Comparison of ENCODE assay signal across 9 mouse cellular contexts in genomic region chr7:112390252-112390936, GRCm38 (mm10). TPM values are rescaled to one million over a fixed set of nuclear protein-coding genes. Genes with fewer than 3 reads are reported as not detected.
DNase-seq lines count a peak whose midpoint lies in the region; ATAC-seq and TF ChIP-seq lines count a peak whose summit lies in the region.
"Had no signal": no experiment of that assay in that cellular context is flagged by ENCODE, and none has a peak within 500 bp of the region (broad histone marks: within the 10 kb centered on the region; RNA-seq: fewer than 3 reads in every experiment).

No protein-coding gene starts in this region.

- H3K4me3 ChIP-seq in liver, embryonic 11.5 days (ENCODE audit: low read depth, low read length) = no peak overlapping the region
- no peak overlapping the region for H3K4me3 ChIP-seq in forebrain, embryonic 15.5 days
- H3K4me3 ChIP-seq in liver, postnatal 0 days (ENCODE audit: low read depth, low read length) = no peak overlapping the region
- H3K4me3 ChIP-seq in olfactory bulb, adult 2 months (ENCODE audit: insufficient read depth, low read depth, low read length) = no peak overlapping the region

- peaks cover 8% of the 10 kb centered on the region; the same call in 1 of the 2 replicates for H3K4me1 ChIP-seq in liver, embryonic 11.5 days (replicated peaks; ENCODE audit: control insufficient read depth, insufficient read depth, low read length)
- H3K4me1 ChIP-seq in forebrain, embryonic 15.5 days = peaks cover 28% of the 10 kb centered on the region
- peaks cover 17% of the 10 kb centered on the region for H3K4me1 ChIP-seq in liver, postnatal 0 days (ENCODE audit: insufficient read depth)
- peaks cover 21% of the 10 kb centered on the region for H3K4me1 ChIP-seq in olfactory bulb, adult 2 months (ENCODE audit: control insufficient read depth, insufficient read depth, low read length)

- H3K9me3 ChIP-seq in liver, embryonic 11.5 days (ENCODE audit: control insufficient read depth, low read length) = no peaks in the 10 kb centered on the region
- no peaks in the 10 kb centered on the region for H3K9me3 ChIP-seq in forebrain, embryonic 15.5 days
- no peaks in the 10 kb centered on the region for H3K9me3 ChIP-seq in liver, postnatal 0 days (ENCODE audit: low read length)

- TF ChIP-seq CTCF in liver, postnatal 0 days (IDR thresholded peaks at IDR 0.05; ENCODE audit: low read depth) = no peak
- TF ChIP-seq CTCF in olfactory bulb, adult 2 months (IDR thresholded peaks at IDR 0.05; ENCODE audit: insufficient read depth, low read depth, low read length) = no peak

- no peak for TF ChIP-seq EP300 in liver, postnatal 0 days (IDR thresholded peaks at IDR 0.05; ENCODE audit: low read depth)

- H3K27me3 ChIP-seq in liver, embryonic 11.5 days (replicated peaks; ENCODE audit: control insufficient read depth, insufficient read depth, low read length) = no peaks in the 10 kb centered on the region; the same call in 1 of the 2 replicates
- no peaks in the 10 kb centered on the region for H3K27me3 ChIP-seq in forebrain, embryonic 15.5 days
- H3K27me3 ChIP-seq in liver, postnatal 0 days (ENCODE audit: insufficient read depth, low read length) = no peaks in the 10 kb centered on the region

- H3K9ac ChIP-seq in liver, embryonic 11.5 days (ENCODE audit: low read depth, low read length) = no peak overlapping the region
- H3K9ac ChIP-seq in forebrain, embryonic 15.5 days (replicated peaks) = no peak overlapping the region
- H3K9ac ChIP-seq in liver, postnatal 0 days (replicated peaks) = no peak overlapping the region

- TF ChIP-seq POLR2A in olfactory bulb, adult 2 months (IDR thresholded peaks at IDR 0.05; ENCODE audit: insufficient read depth, low read depth, low read length) = no peak

- H3K27ac ChIP-seq in liver, embryonic 11.5 days (ENCODE audit: low read depth, low read length) = peak overlapping the region; percentile 13; the same call in 1 of the 2 replicates
- H3K27ac ChIP-seq in forebrain, embryonic 15.5 days (replicated peaks) = peak overlapping the region; percentile 68
- peak overlapping the region; percentile 29; the same call in 1 of the 2 replicates for H3K27ac ChIP-seq in liver, postnatal 0 days (ENCODE audit: low read depth)
- peak overlapping the region; percentile 76 for H3K27ac ChIP-seq in olfactory bulb, adult 2 months (ENCODE audit: insufficient read depth, low read depth, low read length)

- H3K36me3 ChIP-seq in liver, embryonic 11.5 days (ENCODE audit: control insufficient read depth, insufficient read depth, low read length) = no peaks in the 10 kb centered on the region
- H3K36me3 ChIP-seq in forebrain, embryonic 15.5 days = no peaks in the 10 kb centered on the region
- no peaks in the 10 kb centered on the region for H3K36me3 ChIP-seq in liver, postnatal 0 days (replicated peaks; ENCODE audit: insufficient read depth, low read length)

- WGBS in liver, embryonic 11.5 days = 45% methylated on average over 11 of the region's 11 CpGs
- WGBS in forebrain, embryonic 15.5 days = 8% methylated on average over 11 of the region's 11 CpGs
- WGBS in liver, postnatal 0 days (ENCODE audit: insufficient replicate concordance) = 52% methylated on average over 11 of the region's 11 CpGs
- 11% methylated on average over 11 of the region's 11 CpGs for WGBS in olfactory bulb, adult 2 months

- no peak for DNase-seq in liver, embryonic 11.5 days (ENCODE audit: low spot score)
- no peak for DNase-seq in liver
- DNase-seq in liver, postnatal 0 days = no peak
- no peak for DNase-seq in layer of hippocampus, postnatal 36 days
- no peak for DNase-seq in testis, postnatal 14 days (ENCODE audit: low spot score)
- no peak for DNase-seq in urinary bladder, postnatal 10 days (ENCODE audit: low spot score)
- DNase-seq: cerebellum, postnatal 36 days had no signal

- H3K4me2 ChIP-seq in liver, embryonic 11.5 days = no peak overlapping the region
- H3K4me2 ChIP-seq in forebrain, embryonic 15.5 days (replicated peaks) = no peak overlapping the region
- no peak overlapping the region for H3K4me2 ChIP-seq in liver, postnatal 0 days (ENCODE audit: low read depth, low read length)

- no peak for ATAC-seq in liver, embryonic 11.5 days (replicated peaks; ENCODE audit: low FRiP score)
- peak; percentile 49; the same call in 1 of the 2 replicates for ATAC-seq in forebrain, embryonic 15.5 days (replicated peaks)
- no peak for ATAC-seq in liver, postnatal 0 days

RNA-seq across cellular contexts. Expression of gene Parva, which starts 36.9 kb away (rescaled TPM):
- polyA plus RNA-seq in liver, embryonic 11.5 days (2014; fragmentation: Nextera tagmentation; extraction: Ambion mirVana) = 24.3 and 28.8 TPM in 2 replicates
- 21.0 and 22.2 TPM in 2 replicates for polyA plus RNA-seq in forebrain, embryonic 15.5 days (2015; fragmentation: Nextera tagmentation; extraction: Ambion mirVana)
- polyA plus RNA-seq in liver, postnatal 0 days (2015; fragmentation: Nextera tagmentation; extraction: Ambion mirVana) = 8.0 and 8.6 TPM in 2 replicates
- polyA plus RNA-seq in olfactory bulb, adult 2 months (2012; ENCODE audit: insufficient read depth, insufficient read length, low replicate concordance, missing spikeins) = 269 TPM in 1 of 2 replicates, not detected in the other
- 10 to 100 TPM; 49.3 to 50.9 TPM for total RNA-seq in layer of hippocampus, postnatal 36 days (2021)

Comparison
In these comparisons a context has a peak if more than half of its experiments do, and no peak if none do; other contexts are left out.
1. H3K27ac ChIP-seq: peak in every context shown above with its lines; median percentile 76 in olfactory bulb, adult 2 months; 68 in forebrain, embryonic 15.5 days; 29 in liver, postnatal 0 days; 13 in liver, embryonic 11.5 days.